Mouse (Mus musculus): ENCODE data around the gene Dnah10.

- TF ChIP-seq GATA1 (IDR thresholded peaks at IDR 0.05; ENCODE audit: borderline replicate concordance, low read length) (no peak), FLI1 (IDR thresholded peaks at IDR 0.05; ENCODE audit: low read length) (no peak)
Measured at GRCm38 (mm10) chr5:124792112-124792511, 67.2 kb downstream of the Dnah10 start.
